Mouse (Mus musculus): ENCODE data around the gene Ncdn. TPM values are rescaled to one million over a fixed set of nuclear protein-coding genes. Genes with fewer than 3 reads are reported as not detected.

Gene Ncdn
- polyA plus RNA-seq (2012; rRNA removed) = 58.5 and 60.1 TPM in 2 replicates

GRCm38 (mm10) chr4:126753268-126754230 is at the start of gene Ncdn, which contains the start of gene AU040320:
Gene Ncdn, minus strand, starts transcription at chr4:126753438.
Gene AU040320, plus strand, starts transcription at chr4:126753544.

GRCm38 (mm10) chr4:126736001-126736414 is 17.2 kb downstream of the Ncdn start, which contains the start of gene Tfap2e:
Gene Tfap2e, minus strand, starts transcription at chr4:126736240.

Other genes with a start within 250 kb of the Ncdn start
- 1.0 and 1.2 TPM in 2 replicates for gene Ago4, start 220.0 kb downstream of the Ncdn start, polyA plus RNA-seq (2012; rRNA removed)
- gene Clspn, start 196.5 kb downstream of the Ncdn start, polyA plus RNA-seq (2012; rRNA removed) = 0.47 and 0.71 TPM in 2 replicates
- 18.2 and 18.5 TPM in 2 replicates for gene 5730409E04Rik, start 143.6 kb downstream of the Ncdn start, polyA plus RNA-seq (2012; rRNA removed)
- 177 and 220 TPM in 2 replicates for gene Psmb2, start 75.8 kb downstream of the Ncdn start, polyA plus RNA-seq (2012; rRNA removed)
- gene Tfap2e, start 17.2 kb downstream of the Ncdn start, polyA plus RNA-seq (2012; rRNA removed) = 11.7 and 16.1 TPM in 2 replicates
- gene AU040320, start 106 bp upstream of the Ncdn start, polyA plus RNA-seq (2012; rRNA removed) = 38.6 and 44.7 TPM in 2 replicates
- 4.7 and 5.6 TPM in 2 replicates for gene Zmym4, start 214.7 kb upstream of the Ncdn start, polyA plus RNA-seq (2012; rRNA removed)

All from ovary, adult 2 months (tissue).